Mouse (Mus musculus) hindbrain, embryonic 14.5 days (tissue): Measurements from ENCODE around the gene Celf1. TPM values are rescaled to one million over a fixed set of nuclear protein-coding genes. Genes with fewer than 3 reads are reported as not detected.
A peak's percentile ranks its signal among the peaks of the same experiment; 100 is the strongest.
"Not testable (repeated sequence)": the region's sequence is repeated elsewhere in the genome, so short reads cannot be mapped to it uniquely, and the experiment has no call there.

Source experiments
- ATAC-seq: fragments of 200-750 bp; cut with Nextera tagmentation; 2 replicates; pipeline ENCODE4 v1.8.0; 2017; ENCODE audit warnings: moderate number of reproducible peaks, mild to moderate bottlenecking, moderate TSS enrichment, moderate library complexity; ENCODE audit not compliant: low FRiP score
- DNase-seq: peaks from one replicate; pipeline ENCODE4 v3.0.0-alpha.2; 2015; ENCODE audit warnings: low spot score
- H3K27ac ChIP-seq: fragments of 300-500 bp; sonication (generic); 2 replicates; pipeline ENCODE4 v1.5.1; 2014; ENCODE audit warnings: mild to moderate bottlenecking, moderate library complexity
- H3K27me3 ChIP-seq: fragments of 300-500 bp; sonication (generic); 2 replicates; pipeline ENCODE4 v1.6.1; 2014; ENCODE audit warnings: mild to moderate bottlenecking, low read length, mixed read lengths; ENCODE audit not compliant: control insufficient read depth, insufficient read depth
- H3K36me3 ChIP-seq: fragments of 300-500 bp; sonication (generic); replicated peaks from 2 replicates; pipeline ENCODE4 v1.6.1; 2014; ENCODE audit not compliant: control insufficient read depth, insufficient read depth
- H3K4me1 ChIP-seq: fragments of 300-500 bp; sonication (generic); replicated peaks from 2 replicates; pipeline ENCODE4 v1.6.1; 2014; ENCODE audit warnings: antibody characterized with exemption, low read length, mixed read lengths; ENCODE audit not compliant: control insufficient read depth, insufficient read depth
- H3K4me2 ChIP-seq: fragments of 300-500 bp; sonication (generic); replicated peaks from 2 replicates; pipeline ENCODE4 v1.6.1; 2014; ENCODE audit warnings: mild to moderate bottlenecking, moderate library complexity
- H3K4me3 ChIP-seq: fragments of 300-500 bp; sonication (generic); replicated peaks from 2 replicates; pipeline ENCODE4 v1.5.1; 2014; ENCODE audit warnings: mild to moderate bottlenecking, low read length
- H3K9ac ChIP-seq: fragments of 300-500 bp; sonication (generic); 2 replicates; pipeline ENCODE4 v1.6.1; 2014
- H3K9me3 ChIP-seq: fragments of 300-500 bp; sonication (generic); 2 replicates; pipeline ENCODE4 v1.6.1; 2016; ENCODE audit warnings: low read length; ENCODE audit not compliant: control insufficient read depth
- WGBS: fragments of 180-500 bp; shearing (Covaris S2); extraction: QIAGEN DNeasy Blood & Tissue Kit; methylation state at CpG from one replicate; pipeline ENCODE4 v1.1.7; 2014; 5-methylcytosine and 5-hydroxymethylcytosine counted together
- polyA plus RNA-seq: library from polyadenylated mRNA; unstranded; fragments of >200 nt; fragmentation: Nextera tagmentation; extraction: Ambion mirVana; gene quantifications from 2 replicates; pipeline ENCODE4 v1.2.1, GENCODE M21; 2014

Gene Celf1
- 75.2 and 78.5 TPM in 2 replicates for polyA plus RNA-seq

DNA sequence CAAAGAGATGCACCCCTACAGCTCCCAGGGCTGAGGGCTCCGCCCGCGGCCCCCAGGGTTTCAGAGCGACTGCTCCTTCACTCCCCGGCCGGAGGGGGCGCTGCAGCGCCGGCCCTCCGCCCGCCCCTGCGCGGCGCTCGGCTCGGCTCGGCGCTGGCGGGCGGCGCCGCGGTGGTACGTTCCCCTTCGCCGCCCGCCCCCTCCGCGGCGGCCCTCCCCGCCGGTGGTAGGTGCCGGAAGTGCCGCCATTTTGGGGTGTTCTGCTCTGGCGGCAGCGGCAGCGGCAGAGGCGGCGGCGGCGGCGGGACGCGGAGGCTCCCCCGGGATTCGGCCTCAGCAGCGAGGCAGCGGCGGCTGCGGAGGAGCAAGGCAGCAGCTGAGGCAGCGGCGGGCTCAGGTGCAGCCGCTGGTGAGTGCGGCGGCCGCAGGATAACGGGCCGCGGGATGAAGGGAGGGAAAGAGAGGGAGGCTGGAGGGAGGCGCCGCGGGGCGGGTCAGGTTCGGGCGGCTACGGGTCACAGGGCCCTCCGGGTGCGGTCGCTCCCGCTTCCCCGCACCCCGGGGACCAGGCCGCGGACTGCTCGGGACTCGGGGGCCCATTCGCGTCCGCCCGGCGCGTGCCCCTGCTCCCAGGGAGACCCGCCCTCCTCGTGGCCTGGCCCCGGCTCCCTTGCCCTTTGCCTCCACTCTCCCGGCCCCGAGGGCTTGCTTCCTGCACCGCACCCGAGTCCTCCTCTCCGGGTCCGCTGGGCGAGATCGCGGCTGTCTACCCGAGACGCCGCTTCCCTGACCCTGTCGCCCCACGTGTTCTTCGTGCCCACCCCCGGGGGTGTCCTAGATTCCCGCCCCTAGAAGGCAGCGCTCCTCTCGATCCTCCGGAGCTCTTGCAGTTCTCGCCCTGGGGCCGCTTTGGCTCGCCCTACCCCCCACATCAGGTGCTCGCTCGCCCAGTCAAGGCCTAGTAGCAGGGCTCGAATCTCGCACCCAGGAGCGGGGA, at the start of gene Celf1:
TSS of gene Celf1 (plus strand) at position 150 of the 997 bp plus-strand sequence.
- under 1% methylated on average over 89 of the region's 113 CpGs for WGBS
- peak within 1 kb of the TSS; percentile 93 for H3K4me3 ChIP-seq
- peak within 1 kb of the TSS; percentile 88 for H3K27ac ChIP-seq
- no peaks in the 10 kb centered on the region for H3K27me3 ChIP-seq
- peak; percentile 96 for ATAC-seq
- peaks cover 24% of the 10 kb centered on the region for H3K4me1 ChIP-seq
- no peaks in the 10 kb centered on the region for H3K36me3 ChIP-seq
- H3K4me2 ChIP-seq, result peak within 1 kb of the TSS; percentile 68
- no peaks in the 10 kb centered on the region for H3K9me3 ChIP-seq
- peak within 1 kb of the TSS; percentile 90 for H3K9ac ChIP-seq
- DNase-seq, result peak; percentile 87

DNA sequence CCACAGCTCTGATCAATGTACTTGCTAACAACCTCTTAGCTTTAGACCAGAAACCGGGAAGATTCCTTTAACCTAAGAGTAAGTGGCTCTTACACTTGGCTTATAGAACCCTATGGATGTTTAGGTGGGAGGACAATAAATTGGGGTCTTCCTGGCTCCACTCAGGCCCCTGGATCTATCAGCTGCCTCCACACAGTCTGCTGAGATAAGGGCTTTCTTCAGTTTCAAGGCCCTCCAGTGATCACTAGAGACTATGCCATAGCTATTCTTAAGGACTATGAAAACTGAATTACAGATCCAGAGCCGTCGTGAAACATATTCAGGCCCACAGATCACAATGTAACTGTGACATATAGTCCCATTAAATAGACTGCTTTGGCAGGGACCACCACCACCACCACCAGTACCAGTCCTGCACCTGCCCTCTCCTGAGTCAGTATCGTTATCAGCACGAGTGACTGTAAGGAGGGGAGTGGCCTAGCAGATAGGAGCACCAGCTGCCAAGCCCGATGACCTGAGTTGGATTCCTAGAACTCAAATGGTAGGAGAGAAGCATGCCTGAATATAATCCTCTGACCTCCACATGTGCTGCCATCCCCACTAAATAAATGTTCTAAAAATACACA, 46.4 kb upstream of the Celf1 start:
- DNase-seq (no peak), ATAC-seq (no peak)
- H3K27ac ChIP-seq, result no peak overlapping the region
- peaks cover 16% of the 10 kb centered on the region for H3K4me1 ChIP-seq
- H3K9me3 ChIP-seq, result no peaks in the 10 kb centered on the region
- H3K9ac ChIP-seq, result no peak overlapping the region
- H3K36me3 ChIP-seq, result peaks cover 76% of the 10 kb centered on the region
- no peak overlapping the region for H3K4me3 ChIP-seq
- peaks cover 7% of the 10 kb centered on the region; the same call in 1 of the 2 replicates for H3K27me3 ChIP-seq
- no peak overlapping the region for H3K4me2 ChIP-seq
- whole genome bisulfite sequencing, result 85% methylated on average over 6 of the region's 6 CpGs

DNA sequence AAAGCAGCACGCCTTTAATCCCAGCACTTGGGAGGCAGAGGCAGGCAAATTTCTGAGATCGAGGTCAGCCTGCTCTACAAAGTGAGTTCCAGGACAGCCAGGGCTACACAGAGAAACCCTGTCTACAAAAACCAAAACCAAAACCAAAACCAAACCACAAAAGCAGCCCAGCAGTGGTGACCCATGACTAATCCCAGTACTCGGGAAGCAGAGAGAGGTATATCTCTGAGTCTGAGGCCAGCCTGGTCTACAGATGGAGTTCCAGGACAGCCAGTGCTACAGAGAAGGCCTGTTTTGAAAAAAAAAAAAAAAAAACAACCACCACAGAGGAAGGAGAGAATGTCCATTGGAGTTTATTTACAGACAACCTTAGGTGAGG, 45.9 kb upstream of the Celf1 start:
- not testable (repeated sequence) for H3K9me3 ChIP-seq, DNase-seq, H3K9ac ChIP-seq, H3K4me2 ChIP-seq, H3K27ac ChIP-seq, H3K4me3 ChIP-seq, ATAC-seq, H3K27me3 ChIP-seq
- WGBS, result 92% methylated on average over 3 of the region's 3 CpGs
- Histone ChIP-seq H3K36me3 (peaks cover 81% of the 10 kb centered on the region), H3K4me1 (peaks cover 12% of the 10 kb centered on the region)

DNA sequence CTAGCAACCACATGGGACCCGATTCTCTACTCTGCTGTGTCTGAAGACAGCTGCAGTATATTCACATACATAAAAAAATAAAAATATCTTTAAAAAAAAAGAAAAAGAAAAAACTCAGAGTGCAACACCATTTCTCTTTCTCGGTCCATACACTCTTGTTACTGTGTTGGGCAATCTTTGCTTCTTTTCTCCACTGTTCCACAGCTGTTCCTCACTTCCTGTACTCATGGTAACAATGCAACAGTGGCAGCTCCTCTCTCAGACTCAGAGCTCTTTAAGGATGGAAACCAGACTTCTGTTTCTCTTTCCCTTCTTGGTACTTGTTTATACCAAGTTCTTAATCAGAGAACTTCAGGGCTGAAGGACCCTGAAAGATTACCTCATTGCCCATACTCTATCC, 36.8 kb upstream of the Celf1 start:
- peak overlapping the region; percentile 97 for H3K9ac ChIP-seq
- peaks cover 58% of the 10 kb centered on the region for H3K36me3 ChIP-seq
- 89% methylated on average over 2 of the region's 2 CpGs for WGBS
- DNase-seq, result no peak
- no peak for ATAC-seq
- no peaks in the 10 kb centered on the region for H3K27me3 ChIP-seq
- peak overlapping the region; percentile 95; the same call in 1 of the 2 replicates for H3K27ac ChIP-seq
- peaks cover 32% of the 10 kb centered on the region for H3K4me1 ChIP-seq
- peak overlapping the region; percentile 92 for H3K4me3 ChIP-seq
- peak overlapping the region; percentile 61 for H3K4me2 ChIP-seq
- H3K9me3 ChIP-seq, result no peaks in the 10 kb centered on the region

DNA sequence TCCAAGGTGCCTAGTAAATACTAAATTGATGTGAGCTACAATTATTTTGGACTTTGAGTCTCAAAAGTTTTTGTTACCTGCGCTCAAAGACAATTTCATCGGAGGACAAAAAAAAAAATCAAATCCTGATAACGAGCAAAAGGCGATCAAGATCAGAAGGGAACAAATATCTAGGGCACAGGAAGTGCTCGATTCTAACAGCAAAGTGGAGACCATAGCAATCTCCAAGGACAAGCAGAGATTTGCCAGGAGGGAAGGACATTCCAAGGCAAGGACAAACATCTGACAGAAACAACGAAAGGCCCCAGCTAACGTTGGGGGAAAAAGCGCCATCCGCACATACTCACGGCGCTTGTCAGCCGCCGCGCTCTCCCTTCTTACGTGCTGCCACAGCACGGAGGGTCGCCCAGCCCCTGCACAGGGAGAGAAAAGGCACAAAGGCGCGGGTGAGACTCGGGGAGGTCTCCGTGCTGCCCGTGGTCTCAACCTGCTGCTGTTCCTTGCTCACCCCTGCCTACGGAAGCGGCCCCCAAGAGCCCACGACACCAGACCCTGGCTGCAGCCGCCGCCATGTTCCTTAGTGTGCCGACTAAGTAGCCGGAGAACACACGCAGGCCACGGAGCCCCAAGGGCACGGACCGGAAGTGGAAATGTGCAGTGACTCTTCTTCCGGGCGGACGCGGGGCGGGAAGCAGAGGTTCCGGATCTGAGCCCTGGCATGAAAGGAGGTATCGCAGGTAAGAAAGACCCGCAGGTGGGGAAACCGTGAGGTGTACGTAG, 35.9 kb upstream of the Celf1 start, which contains the start of the genes Kbtbd4 and Ndufs3:
TSS of gene Kbtbd4 (plus strand) at position 665 of the 780 bp plus-strand sequence.
TSS of gene Ndufs3 (minus strand) at position 752 of the 780 bp plus-strand sequence.
- H3K9me3 ChIP-seq, result no peaks in the 10 kb centered on the region
- H3K27ac ChIP-seq, result peak within 1 kb of the TSS; percentile 95
- ATAC-seq (peak; percentile 93), DNase-seq (peak; percentile 92)
- H3K4me3 ChIP-seq, result peak within 1 kb of the TSS; percentile 92
- H3K4me2 ChIP-seq, result peak within 1 kb of the TSS; percentile 61
- WGBS, result under 1% methylated on average over 42 of the region's 43 CpGs
- no peaks in the 10 kb centered on the region for H3K27me3 ChIP-seq
- H3K9ac ChIP-seq, result peak within 1 kb of the TSS; percentile 97
- peaks cover 58% of the 10 kb centered on the region for H3K36me3 ChIP-seq
- H3K4me1 ChIP-seq, result peaks cover 32% of the 10 kb centered on the region

DNA sequence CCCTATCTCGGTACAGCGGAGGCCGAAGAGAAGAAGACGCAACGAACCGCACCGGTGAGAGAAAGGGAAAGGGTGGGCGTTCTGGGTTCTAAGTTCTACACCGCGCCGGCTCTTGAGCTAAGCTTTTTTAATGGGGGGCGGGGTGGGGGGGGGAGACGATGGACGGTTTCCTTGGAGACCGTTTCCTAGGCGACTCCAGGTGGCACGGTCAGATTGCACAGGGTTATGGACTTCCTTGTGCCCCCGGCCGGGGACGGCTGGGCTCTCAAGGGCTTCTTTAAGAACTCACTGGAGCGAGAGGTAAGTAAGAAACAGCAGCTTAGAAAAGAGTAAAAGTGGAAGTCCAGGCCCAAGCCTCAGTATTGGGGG, 35.3 kb upstream of the Celf1 start:
- ATAC-seq, result no peak; the same call in 1 of the 2 replicates
- under 1% methylated on average over 21 of the region's 21 CpGs for WGBS
- Histone ChIP-seq H3K27me3 (no peaks in the 10 kb centered on the region), H3K4me2 (peak overlapping the region; percentile 61), H3K27ac (peak overlapping the region; percentile 95), H3K4me3 (peak overlapping the region; percentile 92), H3K9me3 (no peaks in the 10 kb centered on the region), H3K36me3 (peaks cover 60% of the 10 kb centered on the region), H3K4me1 (peaks cover 32% of the 10 kb centered on the region), H3K9ac (peak overlapping the region; percentile 97)
- no peak for DNase-seq

DNA sequence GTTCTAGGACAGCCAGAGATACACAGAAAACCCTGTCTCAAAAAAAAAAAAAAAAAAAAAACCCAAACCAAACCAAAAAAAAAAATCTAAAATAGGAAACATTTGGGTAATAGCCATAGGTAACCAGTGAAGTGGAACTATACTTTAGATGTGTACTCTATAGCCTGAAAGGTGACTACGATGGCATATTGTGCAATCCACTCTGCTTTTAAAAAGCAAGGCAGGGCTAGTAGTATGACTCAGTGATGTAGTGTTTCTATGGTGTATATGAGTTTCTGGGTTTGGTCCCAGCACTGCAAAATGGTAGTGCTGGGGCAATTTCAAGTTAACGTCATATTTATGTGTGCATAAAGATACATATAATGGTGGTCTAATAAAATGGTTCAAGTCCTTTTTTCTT, 33.5 kb upstream of the Celf1 start:
- 96% methylated on average over 2 of the region's 2 CpGs for WGBS
- peaks cover 63% of the 10 kb centered on the region for H3K36me3 ChIP-seq
- no peaks in the 10 kb centered on the region for H3K9me3 ChIP-seq
- H3K4me1 ChIP-seq, result peaks cover 32% of the 10 kb centered on the region
- H3K9ac ChIP-seq, result no peak overlapping the region
- no peak overlapping the region for H3K27ac ChIP-seq
- no peak overlapping the region for H3K4me2 ChIP-seq
- no peak for DNase-seq
- H3K27me3 ChIP-seq, result no peaks in the 10 kb centered on the region
- no peak for ATAC-seq
- no peak overlapping the region for H3K4me3 ChIP-seq

DNA sequence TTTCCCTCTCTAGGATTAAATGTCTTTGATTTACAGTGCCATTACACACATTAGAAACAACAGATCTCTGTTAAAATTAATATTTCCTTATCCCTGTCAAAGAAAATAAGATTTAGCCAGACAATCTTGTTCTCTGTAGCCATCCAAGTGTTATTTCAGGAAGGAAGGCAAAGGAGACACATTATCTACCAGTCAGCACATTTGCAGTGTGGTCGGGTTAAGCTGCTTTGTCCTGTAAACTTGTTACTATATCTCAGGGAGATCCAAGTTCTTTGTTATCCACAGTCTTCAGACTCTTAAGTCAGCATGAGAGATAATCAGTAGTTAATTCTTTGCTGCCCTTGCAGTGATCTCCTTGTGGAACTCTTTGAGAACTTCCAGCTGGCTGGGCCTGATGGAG, 29.3 kb upstream of the Celf1 start:
- Histone ChIP-seq H3K9me3 (no peaks in the 10 kb centered on the region), H3K4me2 (no peak overlapping the region), H3K4me1 (peaks cover 26% of the 10 kb centered on the region), H3K4me3 (no peak overlapping the region), H3K27ac (no peak overlapping the region), H3K9ac (no peak overlapping the region), H3K27me3 (no peaks in the 10 kb centered on the region), H3K36me3 (peaks cover 77% of the 10 kb centered on the region)
- DNase-seq (no peak), ATAC-seq (no peak)
- WGBS, result 97% methylated on average over 1 of the region's 1 CpGs
